In genomic region chr6:115065411-115066241, GRCm38 (mm10) we compare ENCODE assay signal across 8 mouse cellular contexts. TPM values are rescaled to one million over a fixed set of nuclear protein-coding genes. Genes with fewer than 3 reads are reported as not detected.
DNase-seq lines count a peak whose midpoint lies in the region; ATAC-seq and TF ChIP-seq lines count a peak whose summit lies in the region.

No protein-coding gene starts in this region.

- no peaks in the 10 kb centered on the region for H3K9me3 ChIP-seq in kidney, postnatal 0 days (replicated peaks; ENCODE audit: low read length)

- 38% methylated on average over 13 of the region's 13 CpGs for WGBS in kidney, postnatal 0 days
- 49% methylated on average over 13 of the region's 13 CpGs for WGBS in spleen, adult 2 months

- no peak overlapping the region for H3K4me3 ChIP-seq in kidney, postnatal 0 days (replicated peaks; ENCODE audit: low read depth, low read length)
- H3K4me3 ChIP-seq in spleen, adult 2 months (ENCODE audit: extremely low read depth, insufficient read depth, insufficient read length) = no peak overlapping the region

- TF ChIP-seq POLR2A in spleen, adult 2 months (IDR thresholded peaks at IDR 0.05; ENCODE audit: low read depth, low read length) = no peak

- TF ChIP-seq CTCF in kidney, postnatal 0 days (IDR thresholded peaks at IDR 0.05; ENCODE audit: low read depth) = peak; percentile 83
- TF ChIP-seq CTCF in spleen, adult 2 months (IDR thresholded peaks at IDR 0.05; ENCODE audit: extremely low read depth, insufficient read depth, insufficient read length, insufficient replicate concordance) = peak; percentile 72; the same call in 1 of the 2 replicates

- no peaks in the 10 kb centered on the region for H3K36me3 ChIP-seq in kidney, postnatal 0 days (ENCODE audit: insufficient read depth, low read length)
- no peaks in the 10 kb centered on the region for H3K36me3 ChIP-seq in spleen, adult 2 months (ENCODE audit: control insufficient read depth, insufficient read depth, low read length)

- no peak for ATAC-seq in kidney, postnatal 0 days (replicated peaks; ENCODE audit: low FRiP score, low read depth)

- H3K4me2 ChIP-seq in kidney, postnatal 0 days (ENCODE audit: low read length) = no peak overlapping the region

- DNase-seq in gastrocnemius, adult 18-20 months (ENCODE audit: low spot score) = peak; percentile 33
- no peak for DNase-seq in gastrocnemius, postnatal 25 days
- DNase-seq in A20 (ENCODE audit: low read depth, low spot score) = peak; percentile 68
- peak; percentile 68 for DNase-seq in adrenal gland, postnatal 14 days
- peak; percentile 60 for DNase-seq in embryo, embryonic 11 days
- DNase-seq in kidney, postnatal 0 days (ENCODE audit: low spot score) = peak; percentile 66
- peak; percentile 68 for DNase-seq in lung, postnatal 10 days
- DNase-seq in spleen, adult 2 months (ENCODE audit: low read depth in 1 of 2, low spot score in 2 of 2) = peak in 1 of 2 experiments; percentile 34

- no peak overlapping the region for H3K27ac ChIP-seq in kidney, postnatal 0 days
- H3K27ac ChIP-seq in spleen, adult 2 months (ENCODE audit: insufficient read depth, low read length) = no peak overlapping the region

- H3K27me3 ChIP-seq in kidney, postnatal 0 days (ENCODE audit: insufficient read depth, low read length) = no peaks in the 10 kb centered on the region
- H3K27me3 ChIP-seq in spleen, adult 2 months (ENCODE audit: control insufficient read depth, insufficient read depth, low read length) = no peaks in the 10 kb centered on the region

- no peaks in the 10 kb centered on the region for H3K4me1 ChIP-seq in kidney, postnatal 0 days (replicated peaks; ENCODE audit: insufficient read depth, low read length)
- H3K4me1 ChIP-seq in spleen, adult 2 months (ENCODE audit: control insufficient read depth, insufficient read depth, insufficient read length) = no peaks in the 10 kb centered on the region

- H3K9ac ChIP-seq in kidney, postnatal 0 days (ENCODE audit: low read depth, low read length) = no peak overlapping the region

RNA-seq across cellular contexts. Expression of gene Tamm41, which starts 27.9 kb away (rescaled TPM):
- total RNA-seq in gastrocnemius, adult 18-20 months (2021) = 1 to 10 TPM; 7.6 to 8.2 TPM
- 1 to 10 TPM; 7.2 to 7.9 TPM for total RNA-seq in gastrocnemius, postnatal 25 days (2021)
- total RNA-seq in adrenal gland, postnatal 14 days (2021) = 23.2 and 27.1 TPM in 2 replicates
- polyA plus RNA-seq in kidney, postnatal 0 days (2015; fragmentation: Nextera tagmentation; extraction: Ambion mirVana) = 52.3 and 58.3 TPM in 2 replicates
- polyA plus RNA-seq in spleen, adult 2 months (2012; rRNA removed) = 24.3 and 28.5 TPM in 2 replicates
